Mouse (Mus musculus): ENCODE measurements at regions not wholly inside any gene's neighbourhood (a gene's known extent, or its start where the extent isn't known, plus 50 kb on each side); places are given as distances from the start of the nearest gene placed in this dataset.
"Not testable (repeated sequence)": the region's sequence is repeated elsewhere in the genome, so short reads cannot be mapped to it uniquely, and the experiment has no call there.

DNA sequence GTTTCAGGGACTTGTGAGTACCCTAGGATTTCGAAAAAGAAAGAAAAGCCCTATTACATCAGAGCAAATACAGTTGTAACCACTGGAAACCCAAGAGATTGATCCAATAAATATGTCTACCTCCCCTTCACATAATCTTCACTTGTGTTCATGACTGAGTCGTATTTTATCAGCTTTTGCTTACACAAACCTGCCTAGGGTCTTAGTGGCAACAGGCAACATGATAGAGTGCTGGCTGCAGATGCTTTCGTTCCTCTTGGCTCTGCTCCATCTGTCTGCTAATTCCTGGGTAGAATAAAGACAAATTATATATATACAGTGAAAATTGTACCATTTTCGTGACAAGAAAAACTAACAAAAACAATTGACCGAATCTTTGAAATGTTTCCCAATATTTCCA is 112.9 kb upstream of the Gap43 start:
- Histone ChIP-seq H3K27ac (no peak overlapping the region), H3K4me2 (ENCODE audit: low read depth, low read length) (no peak overlapping the region), H3K27me3 (ENCODE audit: insufficient read depth, low read length) (no peaks in the 10 kb centered on the region), H3K4me1 (ENCODE audit: insufficient read depth, low read length) (no peaks in the 10 kb centered on the region), H3K9me3 (ENCODE audit: low read length) (no peaks in the 10 kb centered on the region), H3K9ac (replicated peaks; ENCODE audit: low read length) (no peak overlapping the region), H3K4me3 (ENCODE audit: low read length) (no peak overlapping the region), H3K36me3 (ENCODE audit: insufficient read depth, low read length) (no peaks in the 10 kb centered on the region)
- 66% methylated on average over 5 of the region's 5 CpGs for WGBS
- TF ChIP-seq CTCF (IDR thresholded peaks at IDR 0.05; ENCODE audit: low read depth) = no peak
- no peak for ATAC-seq
- DNase-seq (ENCODE audit: low spot score) = no peak

- no peak for TF ChIP-seq CTCF (IDR thresholded peaks at IDR 0.05; ENCODE audit: low read depth)
- Histone ChIP-seq H3K9me3 (ENCODE audit: low read length) (no peaks in the 10 kb centered on the region), H3K27ac (no peak overlapping the region), H3K4me3 (ENCODE audit: low read length) (no peak overlapping the region), H3K27me3 (ENCODE audit: insufficient read depth, low read length) (no peaks in the 10 kb centered on the region), H3K9ac (replicated peaks; ENCODE audit: low read length) (no peak overlapping the region), H3K4me2 (ENCODE audit: low read depth, low read length) (no peak overlapping the region), H3K4me1 (ENCODE audit: insufficient read depth, low read length) (no peaks in the 10 kb centered on the region), H3K36me3 (ENCODE audit: insufficient read depth, low read length) (no peaks in the 10 kb centered on the region)
- DNase-seq (ENCODE audit: low spot score) (no peak), ATAC-seq (no peak)
- 92% methylated on average over 8 of the region's 8 CpGs for WGBS
Measured at GRCm38 (mm10) chr16:42449840-42450444, 109.5 kb upstream of the Gap43 start.

DNA sequence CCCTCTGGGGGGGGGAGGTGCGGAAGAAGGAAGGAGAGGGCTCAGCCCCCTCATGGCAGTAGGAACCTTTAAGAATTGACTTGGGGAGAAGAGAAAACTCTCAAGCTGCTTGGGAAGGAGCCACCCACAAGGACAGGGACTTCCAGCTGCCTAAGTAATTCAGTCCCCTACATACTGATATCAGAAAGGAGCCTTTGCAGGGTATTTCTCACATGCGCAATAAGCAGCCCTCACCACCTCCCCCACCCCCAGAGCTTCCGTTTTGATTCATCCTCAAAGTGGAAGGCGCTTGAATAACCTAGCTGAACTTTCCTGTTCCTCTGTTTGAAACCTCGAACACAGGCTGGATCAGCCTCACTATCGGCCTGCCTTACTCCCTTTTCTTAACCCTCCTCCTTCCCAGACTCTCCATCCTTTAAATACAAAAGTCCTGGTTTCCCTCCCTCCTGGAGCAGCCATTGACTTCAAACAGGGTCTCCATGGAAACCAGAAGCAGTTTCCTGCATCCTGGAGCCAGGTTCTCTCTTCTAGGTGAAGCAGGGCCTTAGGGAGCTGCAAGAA is 104.5 kb upstream of the Gap43 start:
- Histone ChIP-seq H3K4me1 (ENCODE audit: insufficient read depth, low read length) (no peaks in the 10 kb centered on the region), H3K4me2 (ENCODE audit: low read depth, low read length) (peak overlapping the region; percentile 60), H3K9ac (replicated peaks; ENCODE audit: low read length) (peak overlapping the region; percentile 45), H3K4me3 (ENCODE audit: low read length) (peak overlapping the region; percentile 25), H3K27ac (peak overlapping the region; percentile 90), H3K9me3 (ENCODE audit: low read length) (no peaks in the 10 kb centered on the region), H3K27me3 (ENCODE audit: insufficient read depth, low read length) (no peaks in the 10 kb centered on the region), H3K36me3 (ENCODE audit: insufficient read depth, low read length) (no peaks in the 10 kb centered on the region)
- peak; percentile 76 for DNase-seq (ENCODE audit: low spot score)
- no peak for TF ChIP-seq CTCF (IDR thresholded peaks at IDR 0.05; ENCODE audit: low read depth)
- ATAC-seq = peak; percentile 88
- WGBS = 2% methylated on average over 6 of the region's 6 CpGs

DNA sequence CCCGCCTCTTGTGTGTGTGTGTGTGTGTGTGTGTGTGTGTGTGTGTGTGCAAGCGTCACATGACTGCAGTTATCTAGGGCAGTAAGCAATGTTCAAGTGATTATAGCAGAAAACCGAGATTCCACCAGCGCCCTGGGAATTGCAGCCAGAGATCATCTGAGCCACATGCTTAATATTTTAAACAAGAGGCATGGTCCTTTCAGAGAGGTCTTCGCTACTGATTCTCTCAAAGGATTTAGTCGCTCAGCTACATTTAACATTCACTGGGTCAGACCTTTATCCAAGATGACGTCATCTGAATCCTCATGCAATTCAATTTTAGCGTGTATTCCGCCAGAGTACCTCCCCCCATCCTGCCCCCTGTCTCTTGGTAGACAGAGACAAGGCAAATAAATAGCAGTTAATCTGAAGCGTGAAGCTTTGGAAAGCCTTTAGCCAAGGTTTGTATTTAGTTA is 104.0 kb upstream of the Gap43 start:
- WGBS = 23% methylated on average over 10 of the region's 10 CpGs
- Histone ChIP-seq H3K9ac (replicated peaks; ENCODE audit: low read length) (peak overlapping the region; percentile 45), H3K9me3 (ENCODE audit: low read length) (no peaks in the 10 kb centered on the region), H3K4me3 (ENCODE audit: low read length) (peak overlapping the region; percentile 25), H3K4me2 (ENCODE audit: low read depth, low read length) (peak overlapping the region; percentile 60), H3K36me3 (ENCODE audit: insufficient read depth, low read length) (no peaks in the 10 kb centered on the region), H3K27ac (peak overlapping the region; percentile 90), H3K4me1 (ENCODE audit: insufficient read depth, low read length) (no peaks in the 10 kb centered on the region), H3K27me3 (ENCODE audit: insufficient read depth, low read length) (no peaks in the 10 kb centered on the region)
- ATAC-seq = peak; percentile 87
- peak; percentile 67 for DNase-seq (ENCODE audit: low spot score)
- TF ChIP-seq CTCF (IDR thresholded peaks at IDR 0.05; ENCODE audit: low read depth) = no peak

DNA sequence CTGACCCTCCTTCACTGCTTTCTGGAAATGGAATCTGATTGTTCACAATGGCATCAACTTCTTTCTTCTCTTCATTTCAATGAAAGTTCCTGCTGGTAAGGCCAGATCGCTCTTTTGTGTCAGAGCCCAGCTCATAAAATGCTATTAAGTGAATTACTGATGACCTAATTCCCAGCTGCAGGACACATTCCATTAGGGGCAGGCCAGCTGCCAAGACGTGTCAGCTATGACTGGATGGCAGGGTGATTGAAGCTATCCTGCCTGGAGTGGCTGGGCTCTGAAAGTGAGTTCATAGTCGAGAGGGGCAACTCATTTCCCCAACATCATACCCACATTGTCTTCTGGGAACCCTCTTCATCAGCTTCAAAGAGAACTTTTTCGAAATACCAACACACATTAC is 100.4 kb upstream of the Gap43 start:
- TF ChIP-seq CTCF (IDR thresholded peaks at IDR 0.05; ENCODE audit: low read depth) = no peak
- Histone ChIP-seq H3K4me2 (ENCODE audit: low read depth, low read length) (no peak overlapping the region), H3K27me3 (ENCODE audit: insufficient read depth, low read length) (no peaks in the 10 kb centered on the region), H3K9me3 (ENCODE audit: low read length) (no peaks in the 10 kb centered on the region), H3K4me1 (ENCODE audit: insufficient read depth, low read length) (no peaks in the 10 kb centered on the region), H3K4me3 (ENCODE audit: low read length) (no peak overlapping the region), H3K36me3 (ENCODE audit: insufficient read depth, low read length) (no peaks in the 10 kb centered on the region), H3K27ac (no peak overlapping the region), H3K9ac (replicated peaks; ENCODE audit: low read length) (no peak overlapping the region)
- 28% methylated on average over 4 of the region's 4 CpGs for WGBS
- ATAC-seq = no peak
- no peak for DNase-seq (ENCODE audit: low spot score)

GRCm38 (mm10) chr16:42431529-42431928 is 91.1 kb upstream of the Gap43 start:
- TF ChIP-seq CTCF (IDR thresholded peaks at IDR 0.05; ENCODE audit: low read depth) = no peak
- ATAC-seq (no peak), DNase-seq (ENCODE audit: low spot score) (no peak)
- WGBS = 97% methylated on average over 1 of the region's 1 CpGs
- Histone ChIP-seq H3K36me3 (ENCODE audit: insufficient read depth, low read length) (no peaks in the 10 kb centered on the region), H3K4me3 (ENCODE audit: low read length) (no peak overlapping the region), H3K4me2 (ENCODE audit: low read depth, low read length) (no peak overlapping the region), H3K4me1 (ENCODE audit: insufficient read depth, low read length) (no peaks in the 10 kb centered on the region), H3K27me3 (ENCODE audit: insufficient read depth, low read length) (no peaks in the 10 kb centered on the region), H3K9ac (replicated peaks; ENCODE audit: low read length) (no peak overlapping the region), H3K27ac (no peak overlapping the region), H3K9me3 (ENCODE audit: low read length) (no peaks in the 10 kb centered on the region)

GRCm38 (mm10) chr16:42416673-42417072 is 76.2 kb upstream of the Gap43 start:
- no peak for DNase-seq (ENCODE audit: low spot score)
- no peaks in the 10 kb centered on the region for H3K36me3 ChIP-seq (ENCODE audit: insufficient read depth, low read length)
- no peak overlapping the region for H3K27ac ChIP-seq
- H3K27me3 ChIP-seq (ENCODE audit: insufficient read depth, low read length) = no peaks in the 10 kb centered on the region
- WGBS = 58% methylated on average over 4 of the region's 4 CpGs
- no peak overlapping the region for H3K4me3 ChIP-seq (ENCODE audit: low read length)
- no peaks in the 10 kb centered on the region for H3K4me1 ChIP-seq (ENCODE audit: insufficient read depth, low read length)
- H3K9me3 ChIP-seq (ENCODE audit: low read length) = no peaks in the 10 kb centered on the region
- no peak for ATAC-seq
- no peak overlapping the region for H3K4me2 ChIP-seq (ENCODE audit: low read depth, low read length)
- TF ChIP-seq CTCF (IDR thresholded peaks at IDR 0.05; ENCODE audit: low read depth) = no peak
- H3K9ac ChIP-seq (replicated peaks; ENCODE audit: low read length) = no peak overlapping the region

DNA sequence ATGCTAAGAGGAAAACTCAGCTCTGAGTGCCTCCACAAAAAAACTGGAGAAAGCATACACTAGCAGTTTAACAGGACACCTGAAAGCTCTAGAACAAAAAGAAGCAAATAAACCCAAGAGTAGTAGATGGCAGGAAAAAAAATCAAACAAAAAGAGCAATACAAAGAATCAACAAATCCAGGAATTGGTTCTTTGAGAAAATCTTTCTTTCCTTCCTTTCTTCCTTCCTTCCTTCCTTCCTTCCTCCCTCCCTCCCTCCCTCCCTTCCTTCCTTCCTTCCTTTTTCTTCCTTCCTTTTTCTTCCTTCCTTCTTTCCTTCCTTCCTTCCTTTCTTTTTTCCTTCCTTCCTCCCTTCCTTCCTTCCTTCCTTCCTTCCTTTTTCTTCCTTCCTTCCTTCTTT is 71.6 kb upstream of the Gap43 start:
- H3K9me3 ChIP-seq (ENCODE audit: low read length); H3K9ac ChIP-seq (replicated peaks; ENCODE audit: low read length); H3K27ac ChIP-seq; H3K27me3 ChIP-seq (ENCODE audit: insufficient read depth, low read length); DNase-seq (ENCODE audit: low spot score); H3K4me2 ChIP-seq (ENCODE audit: low read depth, low read length); ATAC-seq; H3K4me3 ChIP-seq (ENCODE audit: low read length); H3K36me3 ChIP-seq (ENCODE audit: insufficient read depth, low read length); H3K4me1 ChIP-seq (ENCODE audit: insufficient read depth, low read length): not testable (repeated sequence)
